Mouse (Mus musculus): ENCODE results near the gene Gm17018.
A peak's percentile ranks its signal among the peaks of the same experiment; 100 is the strongest.

The Gm17018 gene

GRCm38 (mm10) chr19:45549948-45550347, 10.5 kb upstream of the Gm17018 start:
- no peak for DNase-seq

- no peak for DNase-seq
Observed at GRCm38 (mm10) chr19:45552187-45552586, 8.2 kb upstream of the Gm17018 start.

GRCm38 (mm10) chr19:45554136-45554535, 6.3 kb upstream of the Gm17018 start:
- DNase-seq = no peak

GRCm38 (mm10) chr19:45565925-45566715, 5.7 kb downstream of the Gm17018 start:
- no peak for DNase-seq

GRCm38 (mm10) chr19:45567367-45567766, 7.0 kb downstream of the Gm17018 start:
- no peak for DNase-seq

GRCm38 (mm10) chr19:45573033-45573432, 12.6 kb downstream of the Gm17018 start:
- DNase-seq = no peak

GRCm38 (mm10) chr19:45573861-45574267, 13.4 kb downstream of the Gm17018 start:
- DNase-seq = peak; percentile 82 to 83

GRCm38 (mm10) chr19:45574339-45574898, 14.0 kb downstream of the Gm17018 start:
- DNase-seq = no peak

- DNase-seq = peak; percentile 49 to 53
Observed at GRCm38 (mm10) chr19:45574941-45575631, 14.7 kb downstream of the Gm17018 start.

- peak in 1 of 2 experiments; percentile 35 for DNase-seq
Observed at GRCm38 (mm10) chr19:45575632-45576001, 15.2 kb downstream of the Gm17018 start.

- no peak for DNase-seq
Observed at GRCm38 (mm10) chr19:45577141-45577750, 16.8 kb downstream of the Gm17018 start.

- no peak for DNase-seq
Observed at GRCm38 (mm10) chr19:45578976-45579375, 18.6 kb downstream of the Gm17018 start.

GRCm38 (mm10) chr19:45579416-45579815, 19.0 kb downstream of the Gm17018 start:
- no peak for DNase-seq

- no peak for DNase-seq
Observed at GRCm38 (mm10) chr19:45580235-45580634, 19.8 kb downstream of the Gm17018 start.

GRCm38 (mm10) chr19:45581257-45581656, 20.8 kb downstream of the Gm17018 start:
- peak; percentile 59 to 66 for DNase-seq

GRCm38 (mm10) chr19:45582161-45582560, 21.7 kb downstream of the Gm17018 start:
- DNase-seq = no peak

GRCm38 (mm10) chr19:45583136-45583535, 22.7 kb downstream of the Gm17018 start:
- DNase-seq = no peak

- DNase-seq = no peak
Observed at GRCm38 (mm10) chr19:45584856-45585620, 24.6 kb downstream of the Gm17018 start.

GRCm38 (mm10) chr19:45586850-45587249, 26.4 kb downstream of the Gm17018 start:
- no peak for DNase-seq

GRCm38 (mm10) chr19:45587509-45588292, 27.3 kb downstream of the Gm17018 start:
- no peak for DNase-seq

- DNase-seq = no peak
Observed at GRCm38 (mm10) chr19:45589761-45590160, 29.3 kb downstream of the Gm17018 start.

- DNase-seq = no peak
Observed at GRCm38 (mm10) chr19:45591704-45592103, 31.3 kb downstream of the Gm17018 start.
